In the genomic region with DNA sequence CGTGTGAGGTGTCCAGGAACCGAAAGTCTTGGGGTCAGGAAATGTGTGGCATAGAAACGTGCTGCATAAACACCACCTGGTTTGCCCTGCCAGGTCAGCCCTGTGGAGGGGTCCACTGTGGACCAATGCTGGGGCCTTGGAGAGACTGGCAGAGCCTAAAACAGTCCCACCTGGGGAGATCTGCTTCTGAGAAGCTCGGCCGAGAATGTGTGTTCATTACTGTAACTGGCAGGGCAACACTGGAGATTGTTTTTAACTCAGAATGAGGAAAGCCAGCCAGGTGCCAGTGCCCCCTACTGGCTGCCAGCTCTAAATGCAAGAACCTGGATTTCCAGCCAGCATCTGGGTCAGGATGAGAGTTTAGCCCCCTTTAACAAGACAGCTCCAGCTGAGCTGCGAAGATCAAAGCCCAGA, we compare ENCODE assay signal across 8 mouse cellular contexts.
DNase-seq lines count a peak whose midpoint lies in the region; ATAC-seq and TF ChIP-seq lines count a peak whose summit lies in the region.

No protein-coding gene starts in this region.

- H3K27me3 ChIP-seq in midbrain, embryonic 14.5 days (ENCODE audit: control insufficient read depth, insufficient read depth, low read length): no peaks in the 10 kb centered on the region

- H3K27ac ChIP-seq in layer of hippocampus, adult 2 months: no peak overlapping the region
- no peak overlapping the region for H3K27ac ChIP-seq in midbrain, embryonic 14.5 days (replicated peaks; ENCODE audit: low read depth, low read length)

- DNase-seq in layer of hippocampus, adult 2 months (ENCODE audit: low spot score in 2 of 2): peak in 1 of 2 experiments; percentile 44
- DNase-seq in layer of hippocampus, adult 9-10 months (ENCODE audit: low spot score): no peak
- peak; percentile 55 for DNase-seq in NIH3T3 (ENCODE audit: low read depth)
- DNase-seq in heart, postnatal 14 days: peak; percentile 23 to 53
- DNase-seq in layer of hippocampus, postnatal 36 days: peak; percentile 31 to 43
- DNase-seq in midbrain, embryonic 14.5 days: peak; percentile 79
- DNase-seq in yolk sac, embryonic 10.5 days (ENCODE audit: low spot score): no peak

- 46% methylated on average over 6 of the region's 6 CpGs for WGBS in midbrain, embryonic 14.5 days

- peaks cover 11% of the 10 kb centered on the region for H3K4me1 ChIP-seq in midbrain, embryonic 14.5 days (ENCODE audit: control insufficient read depth, insufficient read depth, low read length)

- ATAC-seq in common myeloid progenitor, adult 5-6 weeks (replicated peaks; ENCODE audit: low read depth, poor library complexity, severe bottlenecking): peak; percentile 63
- no peak; the same call in 1 of the 2 replicates for ATAC-seq in midbrain, embryonic 14.5 days (ENCODE audit: low FRiP score, low TSS enrichment)

- H3K36me3 ChIP-seq in midbrain, embryonic 14.5 days (ENCODE audit: control insufficient read depth, insufficient read depth, low read length): 0 out of 2 replicates have a peak, but pooled peaks cover 5% of the 10 kb centered on the region

- intact Hi-C loops in heart, postnatal 14 days (cut with DNase I): loop anchor here (5.0 kb wide), 1 partner anchor 342 kb away; no protein-coding TSS in a partner anchor

- H3K9ac ChIP-seq in midbrain, embryonic 14.5 days (replicated peaks; ENCODE audit: low read length): no peak overlapping the region

- H3K4me3 ChIP-seq in layer of hippocampus, adult 2 months: no peak overlapping the region
- H3K4me3 ChIP-seq in midbrain, embryonic 14.5 days (replicated peaks; ENCODE audit: low read depth, low read length): no peak overlapping the region

- H3K4me2 ChIP-seq in midbrain, embryonic 14.5 days (ENCODE audit: low read length): no peak overlapping the region

- H3K9me3 ChIP-seq in midbrain, embryonic 14.5 days (ENCODE audit: control insufficient read depth, low read length): no peaks in the 10 kb centered on the region

- TF ChIP-seq CTCF in layer of hippocampus, adult 2 months (conservative IDR thresholded peaks at IDR 0.05): peak; percentile 96

Comparison
In these comparisons a context has a peak if more than half of its experiments do, and no peak if none do; other contexts are left out.
1. DNase-seq: peak in NIH3T3 (single experiment), heart, postnatal 14 days (2 of 2), layer of hippocampus, postnatal 36 days (2 of 2) and midbrain, embryonic 14.5 days (single experiment); none in layer of hippocampus, adult 9-10 months (single experiment) and yolk sac, embryonic 10.5 days (single experiment).